Mouse (Mus musculus) common myeloid progenitor, adult 5-6 weeks (primary cell): ENCODE measurements around the gene Dnajc22. TPM values are rescaled to one million over a fixed set of nuclear protein-coding genes. Genes with fewer than 3 reads are reported as not detected.

ENCODE experiments used
- ATAC-seq: replicated peaks from 2 replicates; pipeline ENCODE4 v1.8.0; 2016; ENCODE audit warnings: low read depth, mild to moderate bottlenecking, moderate TSS enrichment, inconsistent platforms; ENCODE audit not compliant: poor library complexity, severe bottlenecking
- total RNA-seq: library from RNA; stranded (forward); fragments of 200-1000, 187-1606 nt; gene quantifications from 2 replicates; pipeline ENCODE4 v1.2.3, GENCODE M21; 2017

Dnajc22 gene
- total RNA-seq, 1 experiment from 2014 or later: not detected

DNA sequence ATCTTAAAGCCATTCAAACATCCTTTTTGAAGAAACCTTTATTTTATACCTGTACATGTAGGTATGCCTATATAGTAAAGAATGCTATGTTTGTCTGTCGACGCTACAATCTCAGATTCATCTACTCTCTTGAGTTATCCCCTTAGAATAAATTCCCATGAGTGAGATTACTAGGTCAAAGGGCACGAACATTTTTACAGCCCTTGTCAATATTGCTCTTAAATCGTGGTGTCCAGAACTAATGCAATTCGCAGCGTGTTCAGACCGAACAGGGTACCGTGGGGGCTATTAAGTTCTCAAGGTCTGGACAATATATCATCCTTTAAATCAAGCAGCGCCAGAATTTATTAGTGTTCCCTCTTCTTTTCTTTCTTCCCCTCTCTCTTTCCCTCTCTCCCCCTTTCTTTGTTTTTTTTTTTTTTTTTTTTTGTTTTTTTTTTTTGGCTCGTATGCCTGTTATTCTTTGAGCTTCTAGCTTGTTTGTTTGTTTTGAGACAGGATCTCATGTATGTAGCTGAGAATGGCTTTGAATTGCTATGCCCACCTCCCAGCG is 19.9 kb downstream of the Dnajc22 start:
- no peak for ATAC-seq

DNA sequence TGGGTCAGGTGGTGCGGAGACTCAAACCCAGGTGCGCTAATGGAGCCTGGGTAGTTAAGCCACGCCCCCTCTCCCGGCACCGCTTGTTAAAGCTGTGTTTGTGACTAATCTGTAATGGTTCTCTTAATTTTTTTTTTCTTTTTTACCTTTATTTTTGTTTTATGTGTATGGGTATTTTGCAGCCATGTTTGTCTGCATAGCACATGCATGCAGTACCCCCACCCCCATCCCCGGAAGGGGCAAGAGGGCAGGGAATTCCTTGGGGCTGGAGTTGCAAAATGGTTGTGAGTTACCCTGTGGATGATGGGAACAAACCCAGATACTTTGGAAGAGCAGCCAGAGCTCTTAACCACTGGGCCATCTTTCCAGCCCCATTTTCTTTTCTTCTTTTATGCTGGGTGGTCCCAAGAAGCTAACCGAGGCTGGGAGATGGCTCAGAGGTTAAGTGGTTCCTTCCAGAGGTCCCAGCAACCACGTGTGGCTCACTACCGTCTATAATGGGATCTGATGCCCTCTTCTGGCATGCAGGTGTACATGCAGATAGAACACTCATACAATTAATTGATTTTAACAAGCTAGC is 20.5 kb downstream of the Dnajc22 start:
- ATAC-seq: peak; percentile 62; the same call in 1 of the 2 replicates

DNA sequence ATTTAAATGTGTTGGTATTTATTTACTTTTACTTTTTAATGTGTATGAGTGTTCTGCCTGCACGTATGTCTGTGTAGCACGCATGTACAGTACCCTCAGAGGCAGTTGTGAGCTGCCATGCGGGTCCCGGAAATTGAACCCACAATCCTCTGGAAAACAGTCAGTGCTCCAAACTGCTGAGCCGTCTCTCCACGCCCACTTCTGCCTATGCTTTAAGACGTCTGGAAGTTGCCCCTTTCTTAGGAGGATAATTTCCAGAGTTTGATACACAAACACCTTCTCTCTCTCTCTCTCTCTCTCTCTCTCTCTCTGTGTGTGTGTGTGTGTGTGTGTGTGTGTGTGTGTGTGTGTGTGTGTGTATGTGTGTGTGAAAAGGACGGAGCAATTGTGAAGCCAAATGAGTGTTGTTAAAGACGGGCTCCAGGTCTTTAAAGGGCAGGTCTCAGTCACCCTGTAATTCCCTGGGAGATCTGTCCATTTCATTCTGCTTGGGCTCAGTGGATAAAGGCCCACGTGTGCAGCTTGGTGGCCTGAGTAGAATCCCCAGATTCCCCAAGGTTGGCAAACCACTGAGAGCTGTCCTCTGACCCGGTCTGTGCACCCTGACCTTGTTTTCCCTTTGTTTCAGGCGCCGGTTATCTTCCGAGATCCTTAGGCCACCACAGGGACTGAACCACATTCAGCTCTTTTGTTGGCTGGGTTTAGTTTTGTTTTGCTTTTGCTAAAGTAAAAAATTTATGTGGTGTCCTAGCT is 21.5 kb downstream of the Dnajc22 start:
- no peak for ATAC-seq

DNA sequence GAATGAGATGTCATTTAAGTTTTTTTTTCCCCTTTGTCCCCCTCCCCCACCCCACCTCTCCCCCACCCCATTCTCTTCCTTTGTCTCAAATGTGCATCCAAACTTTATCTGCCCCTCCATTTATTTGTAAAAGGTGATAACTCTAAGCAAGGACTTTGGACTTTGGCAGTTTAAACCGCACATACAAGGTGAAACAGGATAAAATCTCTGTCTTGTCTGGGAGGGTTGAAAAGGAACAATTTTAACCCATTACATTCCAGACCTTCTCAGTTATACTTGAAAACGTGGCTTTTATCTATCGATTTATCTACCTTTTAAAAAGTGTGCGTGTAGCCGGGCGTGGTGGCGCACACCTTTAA is 22.1 kb downstream of the Dnajc22 start:
- no peak for ATAC-seq

DNA sequence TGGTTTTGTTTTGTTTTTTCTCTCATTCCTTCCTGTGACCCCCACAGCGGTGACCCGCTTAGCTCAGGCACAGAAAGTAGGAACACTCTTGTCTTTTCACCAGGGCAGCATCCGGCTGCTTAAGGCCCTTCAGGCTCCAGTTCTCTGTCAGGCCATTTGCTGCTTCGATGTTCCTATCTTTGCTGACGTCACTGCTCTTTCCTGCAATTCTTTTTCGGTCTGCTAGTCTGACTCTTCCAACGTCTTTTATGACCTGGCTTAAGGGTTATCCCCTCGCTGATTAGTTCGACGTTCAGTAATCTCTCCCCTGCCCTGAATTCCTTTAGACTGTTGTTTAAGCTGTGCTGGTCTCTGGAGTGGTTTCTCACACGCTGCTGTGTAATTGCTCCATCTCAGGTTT is 23.6 kb downstream of the Dnajc22 start:
- ATAC-seq: no peak

DNA sequence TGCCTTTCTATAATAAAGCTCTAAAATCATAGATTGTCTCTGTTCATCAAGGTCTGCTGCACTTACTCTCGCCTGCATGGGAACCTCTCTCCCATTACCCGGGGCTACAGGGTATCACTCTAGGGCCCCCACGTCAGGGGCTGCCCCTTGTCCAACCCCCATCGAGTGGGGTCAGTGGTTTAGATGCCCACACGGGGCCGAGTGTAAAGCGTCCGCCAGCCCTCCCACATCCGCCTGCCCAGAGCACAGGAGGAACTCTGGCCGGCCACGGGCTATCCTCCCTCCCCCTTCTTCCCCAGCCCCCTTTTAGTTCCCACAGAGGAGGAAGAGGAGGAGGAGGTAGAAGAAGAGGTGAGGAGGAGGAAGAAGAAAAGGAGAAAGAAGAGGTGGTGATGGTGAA is 27.8 kb downstream of the Dnajc22 start:
- ATAC-seq: no peak

DNA sequence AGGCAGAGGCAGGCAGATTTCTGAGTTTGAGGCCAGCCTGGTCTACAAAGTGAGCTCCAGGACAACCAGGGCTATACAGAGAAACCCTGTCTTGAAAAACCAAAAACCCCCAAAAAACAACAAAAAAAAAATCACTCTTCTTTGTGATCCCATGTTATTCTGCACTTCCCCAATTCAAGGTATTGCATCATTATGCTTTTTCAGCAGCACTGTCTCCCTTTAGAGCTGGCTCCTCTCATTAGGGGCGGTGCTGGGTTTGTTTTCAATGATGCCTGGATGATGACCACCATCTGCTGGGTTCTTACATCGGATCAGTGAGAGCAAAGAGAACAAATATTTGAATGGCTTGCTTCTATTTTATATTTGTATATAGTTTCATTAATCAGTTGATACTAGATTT is 29.7 kb downstream of the Dnajc22 start:
- no peak for ATAC-seq

DNA sequence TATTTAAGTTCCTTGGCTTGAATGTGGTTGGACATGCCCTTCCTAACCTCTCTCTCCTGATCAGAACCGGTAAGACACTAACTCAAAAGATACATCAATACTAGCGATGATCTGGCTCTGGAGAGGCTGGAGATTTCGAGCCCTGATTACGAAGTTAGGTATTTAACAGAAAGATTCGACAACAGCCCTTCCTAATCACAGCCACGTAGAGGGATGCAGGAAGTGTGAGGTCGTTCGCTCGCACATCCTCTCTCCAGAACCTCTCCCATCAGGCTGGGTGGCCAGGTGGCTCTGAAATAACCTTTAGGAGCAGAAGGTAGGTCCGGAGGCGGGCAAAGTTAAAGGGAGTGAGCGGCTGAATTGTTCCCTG is 32.7 kb downstream of the Dnajc22 start, which contains the start of gene Spats2:
TSS of gene Spats2 (plus strand) at position 206 of the 370 bp plus-strand sequence.
- ATAC-seq: no peak

DNA sequence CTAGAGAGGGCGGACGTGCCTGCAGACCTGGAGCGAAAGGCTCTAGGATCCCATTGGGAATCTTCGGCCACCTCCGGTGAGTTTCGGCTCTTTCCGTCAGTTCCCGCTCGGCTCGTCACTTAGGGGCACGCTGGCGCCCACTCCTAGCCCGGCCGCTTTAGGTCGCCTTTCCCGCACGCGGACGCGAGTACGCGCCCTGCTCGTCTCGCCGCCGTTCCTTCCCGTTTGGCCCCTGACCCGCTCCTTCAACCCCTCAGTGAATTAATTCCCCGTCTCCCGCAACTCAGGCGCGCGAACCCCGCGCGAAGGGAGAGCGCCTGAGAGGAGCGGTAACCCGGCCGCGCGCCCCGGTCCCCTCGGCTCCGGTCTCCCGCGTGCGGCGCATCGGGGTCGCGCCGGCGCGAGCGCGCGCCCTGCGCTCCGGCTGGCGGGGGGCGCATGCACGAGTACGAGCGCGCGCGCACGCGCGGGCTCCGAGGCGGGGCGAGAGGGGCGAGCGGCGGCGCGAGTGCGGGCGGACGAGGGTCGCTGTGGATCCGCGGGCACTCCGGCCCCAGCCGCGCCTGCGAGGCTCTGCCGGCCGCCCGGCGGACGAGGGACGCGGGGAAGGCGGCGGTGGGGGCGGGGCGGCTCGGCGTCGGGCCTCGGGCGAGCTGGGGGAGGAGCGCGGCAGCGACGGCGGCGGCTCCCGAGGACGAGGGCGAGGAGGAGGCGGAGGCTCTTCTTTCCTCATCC is 33.3 kb downstream of the Dnajc22 start:
- ATAC-seq: peak; percentile 41

DNA sequence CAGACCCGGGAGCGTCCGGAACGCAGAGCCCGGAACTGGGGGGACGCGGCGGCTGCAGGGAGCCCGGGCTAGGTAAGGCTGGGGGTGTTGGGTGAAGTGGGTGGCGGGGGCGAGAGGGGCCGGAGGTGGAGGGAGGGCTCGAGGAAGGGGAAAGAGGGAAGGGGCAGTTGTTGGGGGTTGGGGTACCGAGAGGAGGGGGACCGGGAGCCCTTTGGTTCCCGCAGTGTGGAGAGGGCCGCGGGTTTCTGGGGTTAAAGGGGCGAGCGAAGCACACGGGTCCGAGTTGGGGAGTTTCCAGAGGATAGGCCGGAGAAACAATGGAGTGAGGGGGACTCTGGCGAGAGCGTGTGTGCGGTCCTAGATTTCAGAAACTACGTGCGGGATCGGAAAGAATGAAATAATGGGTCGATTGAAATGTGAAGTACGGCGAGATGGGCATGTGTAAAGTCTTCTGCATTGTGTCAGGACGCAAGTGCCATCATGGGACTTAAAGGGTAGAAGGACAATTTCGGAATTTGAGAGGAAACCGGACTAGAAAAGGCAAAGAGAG is 33.9 kb downstream of the Dnajc22 start:
- ATAC-seq: no peak

DNA sequence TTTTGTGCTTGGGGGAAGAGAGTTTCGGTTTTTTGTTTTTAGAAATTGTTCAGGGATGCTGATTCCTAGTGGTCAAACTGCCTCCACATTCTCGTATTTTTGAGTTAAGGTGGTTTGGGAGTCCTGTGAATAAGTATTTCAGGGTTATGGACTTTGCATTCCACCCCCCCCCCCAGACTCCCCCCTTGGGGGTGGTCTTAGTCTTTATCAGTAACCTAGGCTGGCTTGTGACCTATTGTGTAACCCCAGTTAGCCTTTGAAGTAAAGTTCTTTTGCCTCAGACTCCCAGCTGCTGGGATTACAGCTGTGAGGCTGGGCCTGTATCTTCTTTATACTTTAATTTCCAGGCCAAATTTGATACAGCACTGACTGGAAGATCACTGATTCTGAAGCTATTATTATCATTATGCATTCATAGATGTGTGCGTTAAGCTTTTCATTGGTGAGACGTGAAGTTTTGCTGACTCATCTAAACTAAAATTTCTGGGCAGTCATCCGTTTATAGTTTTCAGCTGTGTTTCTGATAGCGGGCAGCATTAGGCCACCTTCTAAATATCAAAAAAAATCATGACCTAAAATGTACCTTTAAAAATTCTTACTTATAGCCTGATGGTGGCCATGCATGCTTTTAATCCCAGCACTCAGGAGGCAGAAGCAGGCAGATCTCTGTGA is 35.0 kb downstream of the Dnajc22 start:
- no peak for ATAC-seq

DNA sequence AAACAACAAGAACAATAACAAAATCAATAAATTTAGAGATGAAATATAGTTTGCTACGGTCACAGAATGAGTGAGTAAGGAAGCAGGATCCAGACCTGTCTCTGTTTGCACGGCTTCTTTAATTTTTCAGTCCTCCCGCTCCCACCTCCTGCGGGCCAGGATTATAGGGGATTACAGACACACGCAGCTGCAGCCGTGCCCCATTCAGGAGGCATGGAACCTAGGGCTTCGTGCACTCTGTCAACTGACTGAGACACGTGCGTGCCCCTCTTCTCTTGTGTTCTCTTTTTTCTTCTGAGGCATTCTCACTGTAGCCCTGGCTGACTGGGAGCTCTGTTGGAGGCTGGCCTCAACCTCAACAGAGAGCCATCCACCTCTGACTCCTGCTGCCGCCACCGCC is 36.5 kb downstream of the Dnajc22 start:
- no peak for ATAC-seq

DNA sequence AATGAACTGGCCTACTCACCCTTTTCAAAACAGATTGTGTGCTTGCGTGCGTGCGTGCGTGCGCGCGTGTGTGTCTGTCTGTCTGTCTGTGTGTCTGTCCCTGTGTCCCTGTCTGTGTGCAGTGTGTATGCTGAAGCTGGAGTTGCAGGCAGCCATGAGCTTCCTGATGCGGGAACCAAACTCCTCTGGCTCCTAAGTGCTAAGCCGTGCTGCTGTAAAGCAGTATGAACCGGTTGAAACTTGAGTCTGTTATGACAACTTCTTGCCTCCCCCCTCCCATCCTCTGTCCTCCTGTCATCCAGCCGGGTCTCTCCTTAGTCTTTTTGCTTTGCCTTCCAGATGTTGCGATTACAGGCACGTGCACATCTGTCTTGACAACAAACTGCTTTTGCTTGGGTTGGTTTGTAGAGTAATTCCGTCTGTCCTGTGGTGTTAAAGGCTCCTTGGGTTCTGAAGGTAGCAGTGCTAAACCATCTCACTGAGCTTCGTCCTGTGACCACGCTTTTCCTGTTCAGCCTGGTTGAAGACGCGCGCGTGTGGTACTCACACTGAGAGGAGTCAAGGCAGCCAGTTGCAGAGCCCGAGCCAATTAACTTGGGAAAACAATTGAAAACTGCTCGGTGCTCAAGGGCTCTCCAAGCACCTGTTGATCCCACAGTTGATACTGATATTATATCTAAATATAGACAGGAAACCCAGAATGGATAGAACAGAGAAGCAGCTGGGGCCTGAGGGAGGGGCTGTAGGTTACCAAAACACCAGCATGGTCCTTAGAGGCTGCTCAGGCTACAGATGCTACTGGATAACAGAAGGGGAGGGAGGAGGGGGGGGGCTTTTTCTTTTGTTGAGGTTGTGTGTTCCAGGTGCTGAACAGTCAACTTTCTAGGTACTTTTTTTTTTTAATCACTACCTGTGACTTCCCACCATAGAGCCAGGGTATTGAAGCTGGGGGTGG is 37.3 kb downstream of the Dnajc22 start:
- no peak for ATAC-seq

DNA sequence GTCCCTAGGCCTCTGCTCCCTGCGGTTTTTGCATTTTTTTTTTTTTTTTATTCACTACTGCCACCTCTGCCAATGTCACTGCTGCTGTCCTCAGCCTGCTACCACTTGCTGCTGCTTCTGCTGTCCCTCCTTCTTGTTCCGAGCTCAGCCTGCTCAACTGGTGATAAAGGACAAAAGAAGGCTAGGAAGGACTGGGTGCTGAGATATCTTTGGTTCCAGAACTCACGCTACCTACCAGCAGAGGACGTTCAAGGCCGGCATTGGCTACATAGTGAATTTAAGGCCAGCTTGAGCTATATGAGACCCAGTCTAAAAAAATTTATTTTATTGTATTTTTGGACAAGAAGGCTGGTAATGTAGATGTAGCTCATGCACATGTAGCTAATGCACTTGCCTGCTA is 45.4 kb downstream of the Dnajc22 start:
- ATAC-seq: no peak

DNA sequence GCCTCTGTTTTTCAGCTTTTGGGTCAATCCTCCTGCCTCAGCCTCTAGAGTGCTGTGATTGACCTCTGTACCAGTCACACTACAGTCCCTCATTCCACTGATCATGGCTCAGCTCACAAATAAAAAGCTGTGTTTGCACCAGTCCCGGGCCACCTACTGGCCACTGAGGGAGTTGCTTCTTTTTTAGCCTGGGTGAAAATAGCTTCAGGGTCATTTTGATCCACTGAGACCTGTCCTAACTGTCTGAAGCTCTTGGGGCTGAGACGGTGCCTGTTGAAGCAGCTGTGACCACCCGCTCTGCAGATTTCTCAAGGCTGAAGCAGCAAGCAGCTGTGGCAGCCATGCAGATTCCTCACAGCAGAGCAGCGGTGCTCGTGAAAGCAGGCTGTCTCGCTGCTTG is 46.7 kb downstream of the Dnajc22 start:
- peak; percentile 66; the same call in 1 of the 2 replicates for ATAC-seq

DNA sequence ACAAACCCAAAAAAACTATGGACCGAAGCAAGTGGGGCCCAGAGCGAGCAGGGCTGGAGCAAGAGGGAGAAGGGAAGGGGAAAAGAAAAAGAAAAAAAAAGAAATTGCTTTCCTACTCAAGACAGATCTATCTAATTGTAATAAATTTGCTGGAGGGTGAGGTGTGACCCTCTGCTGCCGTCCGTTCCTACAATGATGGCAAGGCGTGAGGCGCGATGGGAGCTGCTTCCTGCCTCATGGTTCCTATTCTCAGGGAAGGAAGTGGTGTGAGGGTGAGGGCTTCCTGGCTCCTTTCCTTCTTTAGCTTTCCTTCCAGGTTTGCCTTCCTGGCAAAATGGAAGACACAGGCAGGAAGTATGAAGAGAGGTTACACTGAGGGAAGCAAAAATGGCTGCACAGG is 57.5 kb downstream of the Dnajc22 start:
- ATAC-seq: no peak

DNA sequence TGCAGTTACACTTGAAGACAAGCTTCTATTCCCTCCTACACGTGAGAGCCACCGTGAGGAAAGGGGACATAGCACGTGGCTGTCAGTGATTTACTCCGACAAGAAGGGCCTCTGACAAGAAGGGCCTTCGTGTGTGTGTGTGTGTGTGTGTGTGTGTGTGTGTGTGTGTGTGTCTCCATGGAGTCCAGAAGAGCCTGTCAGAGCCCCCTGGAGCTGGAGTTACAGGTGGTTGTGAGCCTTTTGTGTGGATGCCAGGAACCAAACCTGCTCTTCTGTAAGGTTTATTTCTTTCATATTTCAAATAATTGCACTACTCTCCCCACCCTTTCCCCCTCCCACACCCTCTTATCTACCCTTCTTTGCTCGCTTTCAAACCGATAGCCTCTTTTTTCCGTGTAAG is 58.4 kb downstream of the Dnajc22 start:
- ATAC-seq: no peak

DNA sequence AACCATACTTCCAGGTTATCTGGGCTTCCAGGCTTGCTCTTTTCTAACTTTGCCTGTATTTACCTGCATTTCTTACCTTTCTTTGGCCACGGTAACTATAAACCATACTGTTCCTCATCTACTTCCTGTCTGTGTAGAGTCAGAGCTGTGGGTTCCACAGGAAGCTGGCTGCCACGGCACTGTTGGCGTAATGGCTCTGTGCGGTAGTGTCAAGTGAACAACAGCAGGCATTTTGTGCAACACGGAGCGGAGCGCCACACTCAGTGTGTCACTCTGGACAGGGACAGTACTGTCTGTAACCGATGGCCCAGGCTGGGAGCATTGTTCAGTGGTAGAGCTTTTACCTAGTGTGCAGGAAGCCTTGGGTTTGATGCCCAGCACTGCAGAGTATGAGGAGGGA is 60.5 kb downstream of the Dnajc22 start:
- ATAC-seq: no peak
